Mouse (Mus musculus) hindbrain, embryonic 15.5 days (tissue): ENCODE data around the gene Colgalt2. TPM values are rescaled to one million over a fixed set of nuclear protein-coding genes. Genes with fewer than 3 reads are reported as not detected.
A peak's percentile ranks its signal among the peaks of the same experiment; 100 is the strongest.
"Not testable (repeated sequence)": the region's sequence is repeated elsewhere in the genome, so short reads cannot be mapped to it uniquely, and the experiment has no call there.

Experiments
- ATAC-seq: fragments of 200-750 bp; cut with Nextera tagmentation; 2 replicates; pipeline ENCODE4 v1.8.0; 2017; ENCODE audit warnings: low read depth, moderate number of reproducible peaks, moderate TSS enrichment; ENCODE audit not compliant: low FRiP score
- H3K27ac ChIP-seq: fragments of 300-500 bp; sonication (generic); replicated peaks from 2 replicates; pipeline ENCODE4 v1.5.1; 2015; ENCODE audit warnings: mild to moderate bottlenecking, inconsistent platforms
- H3K27me3 ChIP-seq: fragments of 300-500 bp; sonication (generic); 2 replicates; pipeline ENCODE4 v1.6.1; 2015; ENCODE audit warnings: control low read depth, inconsistent platforms
- H3K36me3 ChIP-seq: fragments of 300-500 bp; sonication (generic); 2 replicates; pipeline ENCODE4 v1.6.1; 2015; ENCODE audit warnings: control low read depth, inconsistent platforms
- H3K4me1 ChIP-seq: fragments of 300-500 bp; sonication (generic); replicated peaks from 2 replicates; pipeline ENCODE4 v1.6.1; 2015; ENCODE audit warnings: control low read depth, inconsistent platforms
- H3K4me2 ChIP-seq: fragments of 300-500 bp; sonication (generic); 2 replicates; pipeline ENCODE4 v1.6.1; 2015; ENCODE audit warnings: moderate library complexity, mild to moderate bottlenecking, inconsistent platforms
- H3K4me3 ChIP-seq: fragments of 300-500 bp; sonication (generic); 2 replicates; pipeline ENCODE4 v1.5.1; 2015; ENCODE audit warnings: mild to moderate bottlenecking, inconsistent platforms
- H3K9ac ChIP-seq: fragments of 300-500 bp; sonication (generic); 2 replicates; pipeline ENCODE4 v1.6.1; 2015; ENCODE audit warnings: inconsistent platforms
- H3K9me3 ChIP-seq: fragments of 300-500 bp; sonication (generic); 2 replicates; pipeline ENCODE4 v1.6.1; 2016; ENCODE audit warnings: control low read depth, inconsistent platforms
- WGBS: fragments of 180-500 bp; shearing (Covaris S2); methylation state at CpG from one replicate; pipeline ENCODE4 v1.1.7; 2015; 5-methylcytosine and 5-hydroxymethylcytosine counted together
- polyA plus RNA-seq: library from polyadenylated mRNA; unstranded; fragments of >200 nt; fragmentation: Nextera tagmentation; extraction: Ambion mirVana; gene quantifications from 2 replicates; pipeline ENCODE4 v1.2.1, GENCODE M21; 2015

The Colgalt2 gene
- 3.0 and 3.7 TPM in 2 replicates for polyA plus RNA-seq

DNA sequence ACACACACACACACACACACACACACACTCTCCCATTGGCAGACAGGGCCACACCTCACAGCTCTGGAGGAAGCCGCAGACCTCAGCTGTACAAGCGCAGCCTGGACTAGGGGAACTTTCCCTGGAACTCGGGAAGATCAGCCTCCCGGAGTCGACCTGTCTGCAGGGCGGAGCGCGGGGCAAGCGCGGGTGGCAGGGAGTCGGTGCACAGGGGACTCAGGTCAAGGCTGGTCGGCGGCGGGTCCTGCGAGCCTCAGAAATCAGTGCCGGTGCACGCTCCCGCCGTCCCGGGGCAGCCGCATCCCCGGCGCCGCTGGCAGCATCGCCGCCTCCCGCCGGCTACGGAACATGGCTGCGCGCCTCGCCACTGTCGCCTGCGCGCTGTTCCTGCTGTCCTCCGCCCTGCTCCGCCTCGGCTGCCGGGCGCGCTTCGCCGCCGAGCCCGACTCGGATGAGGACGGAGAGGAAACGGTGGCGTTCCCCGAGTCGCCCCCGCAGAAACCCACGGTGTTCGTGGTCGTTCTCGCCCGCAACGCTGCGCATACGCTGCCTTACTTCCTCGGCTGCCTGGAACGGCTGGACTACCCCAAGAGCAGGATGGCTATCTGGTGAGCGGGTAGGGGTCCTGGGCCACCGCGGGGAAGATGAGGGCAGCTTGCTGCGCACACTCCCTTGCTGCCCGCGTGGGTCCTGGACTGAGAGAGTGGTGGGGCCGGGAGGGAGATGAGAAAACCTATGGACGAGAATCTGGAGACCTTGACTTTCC, at the start of gene Colgalt2:
Gene Colgalt2, plus strand, starts transcription at position 41 of the 766 bp plus-strand sequence.
- peaks cover 19% of the 10 kb centered on the region for H3K4me1 ChIP-seq
- H3K36me3 ChIP-seq, result no peaks in the 10 kb centered on the region
- H3K27me3 ChIP-seq, result 0 out of 2 replicates have a peak, but pooled peaks cover 8% of the 10 kb centered on the region
- H3K4me2 ChIP-seq, result peak within 1 kb of the TSS; percentile 91
- WGBS, result under 1% methylated on average over 70 of the region's 70 CpGs
- peak within 1 kb of the TSS; percentile 56 for H3K4me3 ChIP-seq
- ATAC-seq, result peak; percentile 87
- H3K9ac ChIP-seq, result peak within 1 kb of the TSS; percentile 61
- H3K9me3 ChIP-seq, result no peaks in the 10 kb centered on the region
- peak within 1 kb of the TSS; percentile 20 for H3K27ac ChIP-seq

DNA sequence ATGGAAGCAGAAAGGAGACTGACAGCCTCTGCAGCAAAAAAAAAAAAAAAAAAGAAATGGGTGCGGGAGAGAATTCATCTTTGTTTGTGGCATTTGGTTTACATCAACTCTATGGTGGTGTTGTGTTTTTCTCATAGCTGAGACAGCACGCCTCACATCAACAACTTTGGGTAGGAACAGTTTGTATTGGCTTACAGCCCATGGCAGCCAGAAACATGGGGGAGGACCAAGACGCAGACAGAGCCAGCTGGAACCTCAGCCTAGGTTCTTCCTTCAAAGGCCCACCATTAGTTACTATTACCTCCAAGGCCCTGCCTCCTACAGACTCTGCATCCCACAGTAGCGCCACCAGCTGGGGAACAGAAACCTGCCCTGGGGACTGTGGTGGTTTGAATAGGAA, 42.9 kb upstream of the Colgalt2 start:
- Histone ChIP-seq H3K9ac (no peak overlapping the region), H3K9me3 (no peaks in the 10 kb centered on the region), H3K4me1 (no peaks in the 10 kb centered on the region), H3K36me3 (no peaks in the 10 kb centered on the region), H3K4me3 (no peak overlapping the region), H3K4me2 (no peak overlapping the region), H3K27me3 (no peaks in the 10 kb centered on the region), H3K27ac (no peak overlapping the region)
- ATAC-seq, result no peak
- 78% methylated on average over 4 of the region's 4 CpGs for WGBS

DNA sequence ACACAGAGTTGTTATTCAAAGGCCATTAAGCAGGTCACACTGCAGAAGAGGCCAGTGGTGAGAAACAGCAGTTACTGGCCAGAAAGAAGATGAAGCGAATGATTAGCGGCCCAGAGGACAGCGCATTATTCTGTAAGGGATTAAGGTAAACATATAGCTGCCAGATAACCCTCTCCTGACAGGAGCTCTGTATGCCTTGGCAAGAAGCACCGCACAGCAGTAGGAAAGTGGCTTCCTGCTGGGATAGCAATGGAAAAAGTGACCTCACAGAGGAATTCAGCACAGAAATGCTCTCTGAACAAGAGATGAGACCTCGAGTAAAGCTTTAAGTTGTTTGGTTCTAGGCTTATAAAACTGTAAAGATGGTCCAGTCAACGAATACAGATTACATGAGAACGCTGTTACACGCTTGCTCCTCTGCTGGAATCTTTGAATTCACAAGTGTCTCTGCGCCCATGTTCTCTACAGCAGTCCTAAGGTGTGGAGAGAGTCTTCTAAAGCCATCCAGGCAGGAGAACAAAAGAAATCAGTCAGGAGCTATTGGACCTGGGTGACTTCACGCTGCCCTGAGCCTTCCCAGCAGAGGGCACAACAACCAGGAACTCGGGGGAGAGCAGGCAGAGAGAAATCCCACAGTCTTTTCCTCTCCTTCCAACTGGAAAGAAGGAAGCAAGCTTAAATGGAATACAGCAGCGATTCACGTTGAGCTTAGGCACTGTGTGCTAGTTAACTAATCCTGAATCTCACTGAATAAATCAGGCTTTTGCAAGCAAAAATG, 31.1 kb upstream of the Colgalt2 start:
- H3K4me1 ChIP-seq, result peaks cover 10% of the 10 kb centered on the region; the same call in 1 of the 2 replicates
- WGBS, result 49% methylated on average over 13 of the region's 13 CpGs
- no peaks in the 10 kb centered on the region for H3K27me3 ChIP-seq
- no peak overlapping the region for H3K4me2 ChIP-seq
- ATAC-seq, result no peak
- H3K9me3 ChIP-seq, result no peaks in the 10 kb centered on the region
- H3K36me3 ChIP-seq, result 0 out of 2 replicates have a peak, but pooled peaks cover 3% of the 10 kb centered on the region
- no peak overlapping the region for H3K9ac ChIP-seq
- no peak overlapping the region for H3K4me3 ChIP-seq
- no peak overlapping the region for H3K27ac ChIP-seq

DNA sequence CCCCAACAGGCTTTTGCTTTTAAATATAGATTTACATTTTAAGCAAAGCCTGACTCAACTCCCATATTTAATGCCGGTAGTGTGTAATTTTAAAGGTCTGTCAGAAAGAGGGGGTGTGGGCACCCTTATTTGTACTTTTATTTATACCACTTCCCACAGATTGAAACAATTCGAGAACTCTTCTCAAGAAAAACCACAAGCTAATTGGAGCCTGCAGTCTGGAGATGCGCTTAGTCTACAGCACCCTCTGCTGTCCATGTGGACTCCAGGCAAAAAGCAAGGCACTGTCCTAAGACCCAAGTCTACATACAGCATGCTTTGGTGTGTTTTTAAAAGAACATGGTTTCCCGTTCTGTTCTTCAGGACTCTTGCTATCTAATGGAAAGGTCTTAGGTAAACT, 30.5 kb upstream of the Colgalt2 start:
- peaks cover 10% of the 10 kb centered on the region; the same call in 1 of the 2 replicates for H3K4me1 ChIP-seq
- no peak overlapping the region for H3K9ac ChIP-seq
- H3K27me3 ChIP-seq, result no peaks in the 10 kb centered on the region
- H3K27ac ChIP-seq, result no peak overlapping the region
- 0 out of 2 replicates have a peak, but pooled peaks cover 3% of the 10 kb centered on the region for H3K36me3 ChIP-seq
- H3K4me3 ChIP-seq, result no peak overlapping the region
- no peaks in the 10 kb centered on the region for H3K9me3 ChIP-seq
- WGBS, result 34% methylated on average over 4 of the region's 4 CpGs
- H3K4me2 ChIP-seq, result no peak overlapping the region
- ATAC-seq, result peak; percentile 74; the same call in 1 of the 2 replicates

DNA sequence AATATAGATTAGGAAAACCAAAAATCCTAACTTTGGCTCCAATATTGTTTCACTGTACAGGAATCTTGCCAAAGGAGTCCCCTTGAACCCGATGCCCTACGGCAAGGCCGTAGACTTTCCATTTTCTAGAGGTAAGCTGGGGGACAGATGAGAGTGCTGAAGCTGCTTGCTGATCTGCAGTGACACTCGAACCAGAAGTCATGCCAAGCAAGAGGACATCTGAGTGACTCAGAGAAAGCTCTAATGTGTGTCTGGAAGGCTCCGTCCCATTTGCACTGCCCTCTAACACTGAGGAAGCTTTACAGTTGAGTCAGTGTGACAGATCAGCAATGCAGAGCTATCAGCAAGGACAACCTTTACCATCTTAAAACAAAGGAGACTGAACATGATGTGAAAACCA, 21.3 kb upstream of the Colgalt2 start:
- Histone ChIP-seq H3K4me1 (no peaks in the 10 kb centered on the region), H3K9me3 (no peaks in the 10 kb centered on the region), H3K4me2 (no peak overlapping the region), H3K27me3 (no peaks in the 10 kb centered on the region), H3K27ac (no peak overlapping the region), H3K9ac (no peak overlapping the region), H3K36me3 (0 out of 2 replicates have a peak, but pooled peaks cover 6% of the 10 kb centered on the region), H3K4me3 (no peak overlapping the region)
- no peak for ATAC-seq
- WGBS, result 93% methylated on average over 5 of the region's 5 CpGs

DNA sequence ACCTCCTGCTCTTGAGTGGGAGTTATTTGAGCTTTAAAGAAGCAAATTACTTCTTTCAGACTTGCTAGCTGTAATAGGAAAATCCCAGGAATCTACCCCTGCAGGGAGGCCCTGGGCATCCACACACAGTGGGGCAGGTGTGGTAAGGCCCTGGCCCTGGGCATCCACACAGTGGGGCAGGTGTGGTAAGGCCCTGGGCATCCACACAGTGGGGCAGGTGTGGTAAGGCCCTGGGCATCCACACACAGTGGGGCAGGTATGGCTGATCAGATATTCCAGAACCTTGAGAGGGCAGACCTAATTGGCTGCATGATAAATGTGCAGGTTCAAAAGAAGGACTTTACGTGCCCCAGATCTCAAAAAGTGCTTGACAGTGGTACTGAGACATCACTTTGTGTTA, 15.0 kb upstream of the Colgalt2 start:
- Histone ChIP-seq H3K27me3 (0 out of 2 replicates have a peak, but pooled peaks cover 2% of the 10 kb centered on the region), H3K9ac (no peak overlapping the region), H3K9me3 (no peaks in the 10 kb centered on the region), H3K4me2 (no peak overlapping the region), H3K4me1 (0 out of 2 replicates have a peak, but pooled peaks cover 4% of the 10 kb centered on the region), H3K27ac (no peak overlapping the region), H3K36me3 (0 out of 2 replicates have a peak, but pooled peaks cover 6% of the 10 kb centered on the region), H3K4me3 (no peak overlapping the region)
- 95% methylated on average over 1 of the region's 1 CpGs for WGBS
- no peak for ATAC-seq

DNA sequence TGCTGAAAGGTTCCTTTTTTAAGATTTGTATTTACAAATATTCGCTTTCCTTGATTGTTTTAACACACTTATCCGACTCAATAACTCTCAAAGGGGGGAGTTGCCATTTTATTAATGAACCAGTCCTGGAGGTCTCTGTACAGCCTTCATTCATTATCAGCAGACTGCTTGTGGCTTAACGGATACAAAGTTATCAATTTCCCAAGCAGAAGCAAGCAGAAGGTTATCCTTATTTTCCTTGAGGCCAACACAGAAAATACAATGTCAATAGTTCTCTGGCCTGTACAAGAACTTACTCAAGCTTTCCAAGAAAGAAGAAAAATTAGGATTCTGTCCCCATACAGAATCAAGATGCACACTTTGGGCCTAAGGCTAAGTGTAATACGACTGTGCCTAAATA, 13.9 kb upstream of the Colgalt2 start:
- not testable (repeated sequence) for H3K27me3 ChIP-seq, H3K4me1 ChIP-seq, H3K27ac ChIP-seq, H3K9me3 ChIP-seq, ATAC-seq, H3K36me3 ChIP-seq
- 22% methylated on average over 2 of the region's 4 CpGs for WGBS
- Histone ChIP-seq H3K4me2 (peak overlapping the region; percentile 73), H3K9ac (peak overlapping the region; percentile 84), H3K4me3 (peak overlapping the region; percentile 90)

DNA sequence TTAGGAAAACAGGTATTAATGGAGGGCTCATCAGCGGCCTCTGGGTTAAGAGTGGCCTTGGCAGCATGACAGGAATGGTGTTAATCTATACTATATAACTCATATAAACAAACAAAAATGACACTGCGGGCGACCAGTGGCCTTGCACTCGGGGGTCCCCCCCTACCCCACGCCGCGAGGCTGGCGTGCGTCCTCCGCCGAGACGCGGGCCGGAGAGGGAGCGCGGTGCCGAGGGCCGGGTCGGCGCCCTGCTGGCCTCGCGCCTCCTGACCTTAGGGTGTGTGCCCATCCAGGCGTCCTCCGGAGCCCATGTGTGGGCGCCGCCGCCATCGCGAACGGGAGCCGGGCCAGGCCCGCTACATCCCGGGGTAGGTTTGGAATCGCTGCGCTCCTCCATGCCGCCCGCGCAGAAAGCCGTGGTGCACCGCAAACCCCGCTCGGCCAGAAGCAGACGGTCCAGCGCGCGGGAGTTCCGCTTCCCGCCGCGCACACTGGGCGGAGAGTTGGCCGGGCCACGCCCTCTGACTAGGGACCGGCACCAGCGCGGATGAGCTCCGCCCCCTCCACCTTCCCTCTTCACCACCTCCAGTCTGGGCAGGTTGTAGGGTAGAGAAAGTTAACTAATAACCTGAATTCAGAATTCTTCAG, 13.3 kb upstream of the Colgalt2 start, which contains the start of gene Tsen15:
Gene Tsen15, minus strand, starts transcription at position 501 of the 648 bp plus-strand sequence.
- Histone ChIP-seq H3K9ac (peak within 1 kb of the TSS; percentile 84), H3K9me3 (no peaks in the 10 kb centered on the region), H3K36me3 (0 out of 2 replicates have a peak, but pooled peaks cover 6% of the 10 kb centered on the region), H3K27ac (no peak within 1 kb of the TSS), H3K4me3 (peak within 1 kb of the TSS; percentile 90), H3K4me1 (0 out of 2 replicates have a peak, but pooled peaks cover 4% of the 10 kb centered on the region), H3K4me2 (peak within 1 kb of the TSS; percentile 73), H3K27me3 (0 out of 2 replicates have a peak, but pooled peaks cover 2% of the 10 kb centered on the region)
- WGBS, result under 1% methylated on average over 56 of the region's 57 CpGs
- peak; percentile 94 for ATAC-seq

DNA sequence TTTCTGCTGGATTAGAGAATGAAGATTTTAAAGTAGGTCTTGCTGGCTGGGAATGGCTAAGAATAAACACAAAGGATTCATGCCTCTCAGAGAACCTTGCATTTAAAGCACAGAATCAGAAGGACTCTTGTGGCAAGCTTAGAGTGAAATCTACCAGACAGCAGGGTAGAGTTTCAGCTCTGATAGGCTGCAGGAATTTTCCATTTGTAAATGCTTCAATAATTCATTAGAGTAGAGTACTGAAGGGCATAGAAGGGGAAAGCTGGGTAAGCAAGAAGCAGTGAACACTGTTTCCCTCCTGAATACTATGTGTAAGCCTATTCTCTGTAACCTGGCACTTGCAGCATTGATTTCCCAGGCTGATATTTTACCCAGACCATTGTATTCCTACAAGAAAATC, 10.4 kb upstream of the Colgalt2 start:
- Histone ChIP-seq H3K9me3 (no peaks in the 10 kb centered on the region), H3K4me2 (no peak overlapping the region), H3K36me3 (no peaks in the 10 kb centered on the region), H3K27me3 (0 out of 2 replicates have a peak, but pooled peaks cover 2% of the 10 kb centered on the region), H3K9ac (no peak overlapping the region), H3K27ac (no peak overlapping the region), H3K4me3 (no peak overlapping the region), H3K4me1 (0 out of 2 replicates have a peak, but pooled peaks cover 4% of the 10 kb centered on the region)
- no peak for ATAC-seq

DNA sequence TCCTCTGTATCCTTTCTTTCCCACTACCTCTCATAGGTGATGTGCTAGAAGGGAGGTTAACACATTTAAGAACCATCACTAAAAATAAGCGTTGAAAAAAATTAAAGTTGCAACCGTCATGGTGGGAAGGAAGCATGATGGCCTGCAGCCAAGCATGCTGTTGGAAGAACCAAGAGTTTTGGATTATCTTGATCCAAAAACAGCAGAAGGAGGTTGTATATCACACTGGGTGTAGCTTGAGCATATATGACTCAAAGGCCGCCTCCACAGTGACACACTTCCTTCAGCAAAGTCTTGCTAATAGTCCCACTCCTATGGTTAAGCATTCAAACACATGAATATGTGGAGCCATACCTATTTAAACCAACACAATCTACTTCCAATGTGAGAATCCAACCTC, 5.5 kb upstream of the Colgalt2 start:
- Histone ChIP-seq H3K4me1 (no peaks in the 10 kb centered on the region), H3K9me3 (no peaks in the 10 kb centered on the region)
- 92% methylated on average over 3 of the region's 3 CpGs for WGBS

DNA sequence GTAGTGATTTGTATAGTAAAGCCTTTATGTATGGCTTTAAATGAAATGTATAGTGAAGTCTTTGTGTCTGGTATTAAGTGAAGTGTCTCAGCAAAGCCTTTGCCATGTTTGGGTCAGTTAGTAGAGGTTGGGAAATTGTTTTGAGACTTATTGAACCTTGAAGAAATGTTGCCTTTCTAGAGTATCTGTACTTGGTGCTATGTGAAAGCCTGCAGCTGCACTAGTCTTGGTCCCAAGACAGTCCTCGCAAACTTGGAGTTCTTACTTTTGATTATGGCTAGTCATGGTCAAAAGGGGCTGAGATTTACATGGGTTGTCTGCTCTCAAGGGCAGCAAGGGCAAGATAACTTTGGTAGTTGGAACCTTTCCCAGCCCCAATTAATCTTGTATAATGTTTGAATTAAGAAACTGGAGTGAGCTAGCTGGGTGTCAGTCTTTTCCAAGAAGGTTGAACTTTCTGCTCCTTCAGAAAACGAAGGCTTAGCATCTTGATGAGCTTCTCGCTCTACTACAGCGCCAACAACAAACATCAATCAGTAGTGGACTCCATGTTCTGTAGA, 4.6 kb upstream of the Colgalt2 start:
- WGBS, result 87% methylated on average over 4 of the region's 4 CpGs
- Histone ChIP-seq H3K36me3 (no peaks in the 10 kb centered on the region), H3K4me1 (peaks cover 3% of the 10 kb centered on the region)

More for the DNA sequence above, 5.5 kb upstream of the Colgalt2 start:
- no peak overlapping the region for H3K4me2 ChIP-seq
- no peak overlapping the region for H3K9ac ChIP-seq
- H3K36me3 ChIP-seq, result no peaks in the 10 kb centered on the region
- H3K27ac ChIP-seq, result no peak overlapping the region
- no peak overlapping the region for H3K4me3 ChIP-seq
- H3K27me3 ChIP-seq, result 0 out of 2 replicates have a peak, but pooled peaks cover 6% of the 10 kb centered on the region
- ATAC-seq, result no peak

More for the DNA sequence above, 4.6 kb upstream of the Colgalt2 start:
- Histone ChIP-seq H3K9me3 (no peaks in the 10 kb centered on the region), H3K9ac (no peak overlapping the region), H3K4me2 (no peak overlapping the region), H3K4me3 (no peak overlapping the region), H3K27ac (no peak overlapping the region), H3K27me3 (0 out of 2 replicates have a peak, but pooled peaks cover 6% of the 10 kb centered on the region)
- no peak for ATAC-seq
